Mouse (Mus musculus): ENCODE measurements around the gene Sell. TPM values are rescaled to one million over a fixed set of nuclear protein-coding genes. Genes with fewer than 3 reads are reported as not detected.

The Sell gene
- 1.0 and 2.1 TPM in 2 replicates for polyA plus RNA-seq (2012; rRNA removed; ENCODE audit: low replicate concordance)

GRCm38 (mm10) chr1:164061925-164062324 lies at the start of gene Sell:
TSS of gene Sell (plus strand) at chr1:164061982.

GRCm38 (mm10) chr1:164047934-164048333 lies 13.8 kb upstream of the Sell start, which contains the start of gene Sele:
TSS of gene Sele (plus strand) at chr1:164048234.

GRCm38 (mm10) chr1:164114947-164115493 lies 53.2 kb downstream of the Sell start, which contains the start of gene Selp:
TSS of gene Selp (plus strand) at chr1:164115264.

Other genes starting within 250 kb of the Sell start
- gene Scyl3, start 132.9 kb upstream of the Sell start, polyA plus RNA-seq (2012; rRNA removed; ENCODE audit: low replicate concordance), result 7.9 and 10.8 TPM in 2 replicates
- gene BC055324, start 67.2 kb upstream of the Sell start, polyA plus RNA-seq (2012; rRNA removed; ENCODE audit: low replicate concordance), result 0.34 and 2.6 TPM in 2 replicates
- 0.63 and 1.0 TPM in 2 replicates for gene Mettl18, start 67.1 kb upstream of the Sell start, polyA plus RNA-seq (2012; rRNA removed; ENCODE audit: low replicate concordance)
- 0.04 and 0.67 TPM in 2 replicates for gene Sele, start 13.7 kb upstream of the Sell start, polyA plus RNA-seq (2012; rRNA removed; ENCODE audit: low replicate concordance)
- gene Selp, start 53.3 kb downstream of the Sell start, polyA plus RNA-seq (2012; rRNA removed; ENCODE audit: low replicate concordance), result 7.4 and 10.4 TPM in 2 replicates
- 0.43 and 3.7 TPM in 2 replicates for gene F5, start 89.9 kb downstream of the Sell start, polyA plus RNA-seq (2012; rRNA removed; ENCODE audit: low replicate concordance)
- 6.0 and 11.5 TPM in 2 replicates for gene Slc19a2, start 187.1 kb downstream of the Sell start, polyA plus RNA-seq (2012; rRNA removed; ENCODE audit: low replicate concordance)
- gene Ccdc181, start 213.6 kb downstream of the Sell start, polyA plus RNA-seq (2012; rRNA removed; ENCODE audit: low replicate concordance), result 1.7 and 3.2 TPM in 2 replicates
- gene Nme7, start 242.1 kb downstream of the Sell start, polyA plus RNA-seq (2012; rRNA removed; ENCODE audit: low replicate concordance), result 7.0 and 10.2 TPM in 2 replicates
- 6.2 and 7.1 TPM in 2 replicates for gene Blzf1, start 245.5 kb downstream of the Sell start, polyA plus RNA-seq (2012; rRNA removed; ENCODE audit: low replicate concordance)